Mouse (Mus musculus) NIH3T3 (cell line): Measurements from ENCODE around the gene Ubald1.

Experiments used
- DNase-seq: peaks from one replicate; pipeline ENCODE4 v3.0.0-alpha.2; 2012; ENCODE audit warnings: low read depth

Ubald1 gene

DNA sequence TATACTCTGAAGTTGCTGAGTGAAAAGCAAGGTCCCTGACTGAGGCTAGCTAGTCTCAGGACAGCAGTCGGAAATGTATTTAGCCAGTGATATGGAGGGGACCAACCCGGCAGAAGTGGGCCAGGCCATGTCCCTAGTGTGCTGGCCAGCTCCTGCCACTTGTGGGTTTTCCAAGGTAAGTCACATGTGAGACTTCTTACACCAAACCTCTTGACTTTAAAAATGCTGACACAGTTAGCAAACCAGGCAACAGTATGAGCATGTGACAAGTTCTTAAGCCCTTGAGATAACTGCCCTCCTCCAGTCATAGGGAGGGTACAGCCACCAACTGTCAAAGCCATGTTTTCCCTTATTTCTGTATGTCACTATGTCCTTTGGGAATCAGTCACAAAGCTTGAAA is 8.2 kb downstream of the Ubald1 start:
- no peak for DNase-seq

DNA sequence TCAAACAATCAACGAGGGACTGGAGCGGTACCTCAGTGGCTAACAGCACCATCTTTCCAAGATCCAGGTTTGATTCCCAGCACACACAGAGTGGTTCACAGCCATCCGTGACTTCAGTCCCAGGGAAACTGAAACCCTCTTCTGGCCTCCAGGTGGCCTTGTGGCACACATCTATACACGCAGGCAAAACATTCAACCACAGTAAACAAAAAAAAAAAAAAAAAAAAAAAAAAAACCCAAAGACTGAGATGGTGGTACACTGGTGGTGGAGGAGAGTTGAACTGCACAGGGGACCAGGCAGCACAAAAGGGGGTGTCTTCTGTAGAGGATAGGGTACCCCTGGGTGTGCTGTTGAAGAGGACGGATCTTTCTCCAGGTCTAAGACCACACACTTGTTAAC is 9.6 kb downstream of the Ubald1 start:
- DNase-seq = no peak

DNA sequence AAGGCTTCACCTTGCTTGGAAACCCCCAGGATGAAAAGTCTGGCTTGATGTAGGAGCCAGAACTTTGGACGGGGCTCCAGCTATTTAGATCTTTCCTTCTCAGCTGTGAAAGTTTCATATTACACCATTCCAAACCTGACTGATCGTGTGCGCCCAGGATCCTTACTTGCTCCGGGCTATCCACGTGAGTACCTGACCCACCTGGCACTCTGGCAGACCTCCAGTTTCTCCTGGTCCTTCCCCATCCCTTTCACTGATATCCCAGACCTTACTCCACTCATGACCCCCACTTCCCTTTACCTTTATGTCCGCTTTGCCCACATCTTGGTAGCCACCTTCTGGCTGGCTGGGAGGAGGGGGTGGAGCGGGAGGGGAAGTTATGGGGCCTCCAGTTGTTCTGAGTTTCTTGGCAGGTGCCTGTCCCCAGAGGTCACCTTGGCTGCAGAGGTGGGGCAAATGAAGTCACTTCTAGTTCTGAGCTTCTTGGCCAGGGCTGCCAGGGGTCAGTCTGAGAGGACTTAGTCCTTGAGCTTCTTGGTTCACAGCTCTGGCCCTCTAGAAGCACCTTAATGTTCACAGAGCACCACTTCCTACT is 13.9 kb downstream of the Ubald1 start:
- DNase-seq = no peak

DNA sequence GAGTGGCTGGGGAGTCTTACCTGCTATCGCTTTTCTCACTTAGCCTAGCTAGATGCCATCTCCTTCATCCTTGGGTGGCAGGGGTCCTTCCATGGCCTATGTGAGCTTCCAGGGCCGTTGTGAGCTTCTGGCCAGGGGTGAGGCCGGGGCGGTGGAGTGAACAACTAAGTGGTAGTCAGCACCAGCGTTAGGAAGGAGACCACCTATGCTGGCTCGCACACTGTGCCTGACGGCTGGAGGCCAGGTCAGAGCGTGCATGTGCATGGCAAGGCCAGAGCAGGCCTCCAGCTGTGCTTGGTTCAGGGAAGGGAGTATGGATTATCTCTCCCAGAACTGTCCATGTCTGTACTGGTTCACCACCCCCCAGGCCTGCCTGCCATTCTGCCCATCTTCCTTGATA is 16.4 kb downstream of the Ubald1 start:
- no peak for DNase-seq

DNA sequence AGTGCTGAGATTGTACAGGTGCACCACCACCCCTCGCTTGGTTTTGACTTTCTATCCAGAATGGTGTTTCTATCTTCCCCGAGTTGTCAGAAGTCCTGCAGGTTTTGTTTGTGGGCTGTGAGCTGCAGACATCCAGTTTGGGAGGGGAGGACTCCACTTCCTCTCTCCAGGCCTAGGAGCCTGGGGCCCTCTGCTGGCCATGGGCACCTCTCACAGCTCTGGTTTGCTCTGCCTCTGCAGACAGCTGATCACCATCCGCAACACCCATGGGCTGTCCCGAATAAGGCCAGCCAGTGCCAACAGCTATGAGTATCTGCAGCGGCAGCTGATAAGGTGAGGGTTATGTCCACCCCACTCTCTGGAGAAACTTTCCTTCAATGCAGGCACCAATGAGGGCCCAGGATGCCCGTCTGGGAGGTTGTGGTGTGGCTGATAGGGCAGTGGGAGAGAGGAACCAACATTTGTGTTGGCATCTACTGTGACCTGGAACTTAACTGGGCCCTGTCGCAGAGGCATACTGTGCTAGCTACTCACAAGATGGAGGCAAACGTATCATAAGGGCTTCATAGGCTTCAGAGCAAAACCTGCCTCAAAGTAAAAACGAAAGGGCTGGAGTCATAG is 17.1 kb downstream of the Ubald1 start:
- DNase-seq = peak; percentile 92

DNA sequence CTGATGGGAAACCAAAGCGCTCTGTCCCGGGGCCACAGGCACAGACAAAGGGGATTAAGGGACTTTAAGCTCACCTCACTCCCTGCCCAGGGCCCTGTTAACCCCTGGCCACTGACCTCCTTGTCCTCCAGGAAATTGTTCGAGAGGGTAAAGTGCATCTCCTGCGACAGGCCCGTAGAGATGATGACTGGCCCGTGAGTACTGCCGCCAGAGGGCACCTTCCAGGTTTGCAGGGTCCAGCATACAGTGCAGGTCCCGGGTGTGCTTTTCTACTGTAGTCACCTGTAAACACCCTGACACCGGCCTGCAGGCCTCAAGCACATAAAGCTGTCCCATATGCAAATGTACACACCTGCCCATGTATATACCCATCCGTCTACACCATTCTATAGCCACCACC is 18.7 kb downstream of the Ubald1 start:
- DNase-seq = no peak

DNA sequence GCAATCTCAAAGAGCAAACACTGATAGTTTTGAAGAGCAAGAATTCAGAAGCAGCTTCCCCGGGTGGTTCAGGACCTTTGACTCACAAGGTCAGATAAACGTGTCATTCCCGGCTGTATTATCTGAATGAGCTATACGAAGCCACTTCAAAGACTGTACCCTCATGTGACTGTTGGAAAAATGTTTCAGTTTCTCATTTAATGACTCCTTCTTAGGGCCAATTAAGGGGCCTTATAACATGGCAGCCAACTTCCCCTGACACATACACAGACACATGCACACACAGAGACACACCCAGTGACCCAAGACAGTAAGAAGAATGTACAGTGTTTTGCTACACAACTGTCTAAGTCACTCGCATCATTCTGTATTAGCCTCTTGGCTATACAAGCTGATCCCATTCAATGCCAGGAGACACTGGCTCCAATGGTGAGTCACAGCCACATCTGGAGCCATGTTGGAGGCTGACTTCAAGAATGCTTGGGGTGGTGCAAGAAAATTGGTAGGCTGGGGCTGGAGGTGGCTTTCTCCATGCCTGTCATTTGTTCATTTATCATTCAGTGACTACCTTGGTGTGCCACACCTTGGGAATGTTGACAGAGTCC is 25.0 kb downstream of the Ubald1 start:
- DNase-seq = peak; percentile 68

DNA sequence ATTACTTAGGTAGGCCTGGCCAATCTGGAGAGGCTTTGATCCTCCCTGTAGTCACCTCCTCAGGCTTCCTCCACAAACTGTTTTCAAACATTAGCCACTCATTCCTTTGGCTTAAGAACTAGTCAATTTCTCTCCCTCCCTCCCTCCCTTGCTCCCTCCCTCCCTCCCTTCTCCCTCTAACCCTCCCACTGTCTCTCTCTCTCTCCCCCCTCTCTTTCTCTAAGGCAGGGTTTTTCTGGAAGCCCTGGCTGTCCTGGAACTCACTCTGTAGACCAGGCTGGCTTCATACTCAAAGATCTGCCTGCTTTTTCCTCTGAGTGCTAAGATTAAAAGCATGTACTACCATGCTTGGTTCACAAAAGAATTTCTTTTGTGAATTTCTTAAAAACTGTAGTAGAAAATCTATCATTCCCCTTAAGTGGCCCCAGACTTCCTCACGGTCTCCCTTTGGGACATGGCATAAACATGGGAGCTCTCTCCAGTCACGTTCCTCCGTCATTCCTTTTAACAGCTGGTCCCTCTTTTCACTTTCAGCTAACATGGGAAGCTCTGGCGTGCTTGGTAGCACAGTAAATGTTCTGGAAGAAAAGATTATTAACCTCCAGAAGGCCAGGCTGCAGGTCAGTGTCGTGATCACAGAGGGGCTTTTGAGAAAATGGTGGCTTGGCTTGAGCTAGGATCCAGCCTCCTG is 29.0 kb downstream of the Ubald1 start:
- no peak for DNase-seq

DNA sequence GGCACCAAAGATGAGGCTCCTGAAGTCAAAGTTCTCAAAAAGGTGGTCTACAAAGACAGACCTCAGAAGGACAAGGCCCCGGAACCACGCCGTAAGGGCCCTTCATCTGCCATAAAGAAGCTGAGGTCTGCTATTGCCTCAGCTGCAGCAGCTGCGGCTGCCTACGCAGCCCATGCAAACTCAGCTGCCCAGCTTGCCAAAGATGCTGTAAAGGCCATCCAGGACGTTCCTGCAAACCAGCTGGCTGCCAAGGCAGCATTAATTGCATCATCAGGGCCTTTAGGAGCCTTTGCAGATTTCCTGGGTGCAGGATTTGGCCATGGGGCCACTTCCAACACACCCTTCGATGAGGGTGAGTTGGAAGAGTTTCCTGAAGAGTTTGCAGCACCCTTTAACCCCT is 29.8 kb downstream of the Ubald1 start:
- peak; percentile 66 for DNase-seq

DNA sequence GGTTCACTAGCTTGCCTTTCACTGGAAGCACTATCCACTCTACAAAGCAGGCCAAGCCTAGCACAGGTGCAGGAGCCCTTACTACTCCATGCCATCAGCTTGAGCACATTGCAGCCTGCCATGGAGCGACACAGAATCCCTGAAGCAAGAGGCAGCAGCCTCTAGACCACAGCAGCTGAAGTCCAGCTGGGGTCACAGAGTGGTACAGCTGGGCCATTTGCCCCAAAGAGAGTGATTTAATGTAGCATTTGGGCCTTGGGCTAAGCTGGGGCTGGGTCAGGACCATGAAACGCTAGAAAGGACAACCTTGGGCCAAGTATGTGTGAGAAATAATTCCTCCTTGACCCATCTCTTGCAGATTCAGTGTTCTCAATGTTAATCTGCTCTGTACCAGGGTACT is 32.0 kb downstream of the Ubald1 start:
- no peak for DNase-seq

DNA sequence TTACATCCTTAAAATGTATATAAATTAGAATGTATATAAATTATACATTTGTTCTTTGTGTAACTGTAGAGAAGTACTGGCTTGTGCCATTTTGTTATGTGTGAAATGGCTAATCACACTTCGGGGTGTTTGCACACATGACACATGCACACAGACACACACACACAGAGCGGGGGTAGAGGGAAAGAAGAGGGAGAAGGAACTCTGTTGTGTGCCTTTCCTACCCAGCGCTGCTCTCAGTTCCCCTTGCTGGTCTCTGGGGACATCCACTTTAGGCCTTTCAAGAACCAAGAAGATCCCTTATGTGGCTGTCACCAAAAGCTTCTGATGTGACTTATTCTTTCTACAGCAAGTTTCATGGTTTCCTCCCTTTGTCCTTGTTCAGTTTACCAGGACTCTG is 33.1 kb downstream of the Ubald1 start:
- DNase-seq = no peak

DNA sequence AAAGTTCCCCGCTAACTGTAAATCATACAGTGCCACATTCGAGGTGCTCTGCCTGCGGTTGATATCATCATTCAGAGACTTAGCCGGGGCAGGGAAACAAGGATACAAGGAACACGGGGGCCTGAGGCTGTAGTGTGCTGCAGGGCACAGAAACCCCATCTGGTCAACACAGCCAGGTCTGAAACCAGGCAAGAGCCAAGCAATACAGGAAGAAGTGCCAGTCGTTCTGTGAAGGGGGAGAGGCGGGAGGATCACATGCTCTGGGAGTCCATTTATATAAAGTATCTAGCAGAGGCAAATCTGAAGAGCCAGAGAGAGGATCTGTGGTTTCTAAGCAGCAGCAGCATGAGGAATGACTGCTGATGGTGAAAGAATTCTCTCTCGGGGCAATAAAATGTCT is 39.9 kb downstream of the Ubald1 start:
- DNase-seq = peak; percentile 29

DNA sequence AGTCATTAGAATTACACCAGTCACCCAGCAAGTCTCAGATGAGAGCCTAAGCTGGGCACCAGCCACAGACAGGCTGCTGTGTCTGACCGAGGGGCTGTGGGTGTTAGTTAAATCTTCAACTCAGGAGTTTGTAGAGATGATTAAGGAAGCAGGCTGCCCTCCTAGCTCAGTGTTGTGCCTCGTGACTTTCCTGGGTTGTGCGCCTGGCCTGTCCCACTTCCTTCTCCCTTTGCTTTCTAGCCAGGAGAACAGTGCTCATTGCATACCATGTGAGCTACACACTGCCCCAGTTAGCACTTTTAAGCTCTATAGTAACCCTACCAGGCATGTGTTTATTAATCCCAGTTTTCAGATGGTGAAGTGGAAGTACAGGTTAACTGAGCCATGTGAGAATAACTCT is 40.6 kb downstream of the Ubald1 start:
- DNase-seq = no peak

DNA sequence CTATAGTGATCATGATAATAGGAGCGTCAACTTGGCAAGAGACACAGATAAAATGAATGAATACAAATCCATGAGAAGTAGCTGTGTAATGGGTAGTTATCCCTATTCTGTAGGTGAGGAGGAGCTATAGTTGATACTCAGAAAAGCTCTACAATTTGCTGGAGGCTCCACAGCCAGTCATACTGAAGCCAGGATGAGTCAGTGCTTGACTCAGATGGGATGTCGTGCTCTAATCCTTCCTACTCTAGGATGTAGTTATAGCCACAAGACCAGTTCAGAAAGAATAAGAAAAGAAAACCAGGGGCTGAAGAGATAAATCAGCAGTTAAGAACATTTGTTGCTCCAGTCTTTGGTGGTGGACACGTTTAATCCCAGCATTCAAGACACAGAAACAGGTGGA is 42.5 kb downstream of the Ubald1 start:
- DNase-seq = peak; percentile 71

DNA sequence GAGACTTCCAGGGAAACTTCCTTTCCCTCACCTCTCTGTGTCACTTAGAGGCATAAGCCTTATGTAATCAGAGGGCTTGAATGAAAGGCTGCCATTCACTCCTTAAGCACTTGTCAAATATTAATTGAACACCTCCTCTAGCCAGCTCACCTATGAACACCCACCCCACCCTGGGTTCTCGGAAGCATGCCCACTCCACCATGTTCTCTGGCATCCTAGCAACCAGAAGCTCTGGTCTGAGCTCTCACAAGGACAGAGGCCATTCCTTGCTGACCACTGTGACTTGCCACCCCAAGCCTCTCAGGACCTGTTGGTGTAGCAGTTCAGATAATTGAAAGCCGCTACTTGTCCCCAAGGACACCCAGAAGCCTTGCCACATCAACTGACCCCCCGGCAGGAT is 44.9 kb downstream of the Ubald1 start, which contains the start of gene 4930562C15Rik:
4930562C15Rik (plus strand) TSS at position 226 of the 400 bp plus-strand sequence.
- DNase-seq = no peak

DNA sequence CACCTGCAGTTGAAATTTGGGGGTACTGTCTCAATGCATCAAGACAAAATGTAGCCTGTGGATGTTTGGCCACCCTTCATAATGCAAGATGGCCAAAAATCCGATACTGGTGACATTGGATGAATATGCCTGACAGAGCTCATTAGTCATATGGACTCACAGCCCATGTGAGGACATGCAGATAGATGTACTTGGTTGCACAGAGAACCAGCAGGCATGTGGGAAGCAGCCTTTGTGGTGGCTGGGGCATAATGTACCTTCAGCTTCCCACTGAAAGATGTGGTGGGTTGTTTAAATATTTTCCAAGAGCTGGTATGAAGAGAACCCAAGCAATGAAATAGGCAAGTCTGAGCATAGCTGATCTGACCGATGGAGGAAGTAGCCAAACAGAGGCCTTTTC is 46.3 kb downstream of the Ubald1 start:
- DNase-seq = no peak

DNA sequence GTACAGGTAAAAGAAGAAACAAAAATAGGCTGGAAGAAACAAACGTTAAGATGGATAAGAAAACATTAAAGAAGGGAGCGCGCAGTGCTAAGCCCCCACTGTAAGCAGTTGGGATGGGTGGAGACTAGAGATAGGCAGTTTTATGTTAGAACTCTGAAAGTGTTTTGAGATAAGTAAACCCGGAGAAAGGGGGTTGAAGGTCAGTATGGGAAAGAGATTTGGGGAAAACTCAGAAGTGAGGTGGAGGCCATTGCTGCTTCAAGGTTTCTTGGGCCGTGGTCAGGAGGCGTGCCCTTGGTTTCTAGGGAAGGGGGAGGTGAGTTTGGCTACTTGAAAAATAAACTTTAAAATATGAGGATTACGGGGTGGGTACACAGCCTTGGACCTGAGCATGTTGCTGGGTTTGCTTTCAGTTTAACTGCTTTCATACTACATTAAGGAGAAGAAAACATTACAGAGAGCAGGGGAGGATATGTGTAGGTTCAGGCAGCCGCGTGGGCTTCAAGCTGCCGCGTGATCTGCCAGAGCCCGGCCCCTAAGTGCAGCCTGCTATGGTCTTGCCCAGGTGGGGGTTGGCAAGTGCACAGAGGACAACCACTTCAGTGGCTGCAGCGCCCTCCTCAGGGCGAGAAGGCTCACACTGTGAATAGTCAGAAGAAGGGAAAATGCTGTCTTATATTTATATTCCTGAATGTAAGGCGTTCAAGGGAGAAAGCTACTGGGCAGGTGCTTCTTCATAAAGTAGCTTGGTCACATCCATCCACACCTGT is 48.3 kb downstream of the Ubald1 start:
- no peak for DNase-seq

DNA sequence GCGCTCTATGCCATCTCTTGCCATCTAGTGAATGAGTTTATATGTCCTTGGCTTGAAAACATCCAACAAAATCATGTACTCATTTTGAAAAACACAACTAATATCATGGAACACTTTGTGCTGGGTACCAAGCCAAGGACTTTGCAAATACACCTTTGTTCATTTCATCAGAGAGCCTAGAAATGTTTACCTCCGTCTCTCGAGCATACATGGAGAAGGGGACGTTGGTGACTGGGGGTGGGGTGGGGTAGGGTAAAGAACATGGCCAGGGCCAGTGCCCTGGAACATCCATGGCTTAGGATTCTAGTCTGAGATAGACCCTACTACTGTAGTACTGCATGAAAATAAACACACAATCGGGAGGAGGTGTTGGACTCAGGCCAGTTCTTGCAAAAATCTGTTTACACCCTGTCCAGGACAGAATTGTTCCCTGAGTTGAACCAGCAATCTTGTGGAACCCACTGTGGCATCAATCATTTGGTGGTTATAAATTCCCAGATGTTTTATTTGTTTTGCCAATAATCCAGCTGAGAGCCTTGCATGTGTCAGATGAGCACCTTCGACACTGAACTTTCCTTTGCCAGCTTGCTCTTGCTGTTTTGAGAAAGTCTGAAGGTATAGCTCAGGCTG is 50.7 kb downstream of the Ubald1 start:
- peak; percentile 59 for DNase-seq

DNA sequence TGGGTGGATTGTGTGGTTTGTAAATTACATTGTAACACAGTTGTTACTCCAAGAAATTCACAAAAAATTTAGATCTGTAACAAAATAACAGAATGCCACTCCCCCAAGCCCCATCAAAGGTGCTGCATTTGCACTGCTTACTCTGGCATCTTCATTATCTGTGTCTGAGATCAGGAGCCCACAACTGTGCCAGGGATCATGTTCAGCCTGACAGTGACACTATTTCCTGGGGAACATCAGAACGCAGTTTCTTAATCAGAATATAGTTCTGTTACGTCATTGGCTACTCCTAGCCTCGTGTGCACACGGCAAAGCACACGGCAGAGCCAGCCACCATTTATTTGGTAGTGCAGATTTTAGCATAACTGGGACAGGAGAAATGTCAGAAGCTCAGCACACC is 52.5 kb downstream of the Ubald1 start:
- DNase-seq = no peak
